Mouse (Mus musculus): ENCODE measurements around the gene Gabra3.

The Gabra3 gene

GRCm38 (mm10) chrX:72656230-72656898 lies at the start of gene Gabra3:
Gabra3 (minus strand) TSS chrX:72656848.
- peak; percentile 33 for DNase-seq (ENCODE audit: low spot score)

- peak; percentile 35 for DNase-seq (ENCODE audit: low spot score)
Measured at GRCm38 (mm10) chrX:72655789-72656188, 859 bp downstream of the Gabra3 start.

- DNase-seq (ENCODE audit: low spot score): no peak
Measured at GRCm38 (mm10) chrX:72655381-72655780, 1.3 kb downstream of the Gabra3 start.

- no peak for DNase-seq (ENCODE audit: low spot score)
Measured at GRCm38 (mm10) chrX:72650688-72651087, 6.0 kb downstream of the Gabra3 start.

- DNase-seq (ENCODE audit: low spot score): peak; percentile 2
Measured at GRCm38 (mm10) chrX:72644691-72645090, 12.0 kb downstream of the Gabra3 start.

GRCm38 (mm10) chrX:72497284-72497683 lies 159.4 kb downstream of the Gabra3 start:
- DNase-seq (ENCODE audit: low spot score): no peak

- DNase-seq (ENCODE audit: low spot score): no peak
Measured at GRCm38 (mm10) chrX:72489806-72490205, 166.8 kb downstream of the Gabra3 start.

GRCm38 (mm10) chrX:72386758-72387157 lies 269.9 kb downstream of the Gabra3 start, which contains the start of gene Magea10:
Magea10 (minus strand) TSS chrX:72386858.
- no peak for DNase-seq (ENCODE audit: low spot score)
